Mouse (Mus musculus): ENCODE measurements at regions not wholly inside any gene's neighbourhood (a gene's known extent, or its start where the extent isn't known, plus 50 kb on each side); places are given as distances from the start of the nearest gene placed in this dataset.

GRCm38 (mm10) chr15:62223156-62223840, 1300.5 kb upstream of the A1bg start:
- 79% methylated on average over 6 of the region's 6 CpGs for WGBS
- no peak overlapping the region for H3K9ac ChIP-seq
- H3K27me3 ChIP-seq = no peaks in the 10 kb centered on the region
- ATAC-seq (ENCODE audit: low FRiP score) = no peak
- no peaks in the 10 kb centered on the region for H3K36me3 ChIP-seq
- no peak overlapping the region for H3K27ac ChIP-seq
- H3K4me1 ChIP-seq = no peaks in the 10 kb centered on the region
- H3K4me3 ChIP-seq = no peak overlapping the region
- no peaks in the 10 kb centered on the region for H3K9me3 ChIP-seq (replicated peaks)
- H3K4me2 ChIP-seq (replicated peaks) = no peak overlapping the region

GRCm38 (mm10) chr15:62222731-62223130, 1299.9 kb upstream of the A1bg start:
- no peaks in the 10 kb centered on the region for H3K4me1 ChIP-seq
- 87% methylated on average over 5 of the region's 5 CpGs for WGBS
- H3K36me3 ChIP-seq = no peaks in the 10 kb centered on the region
- no peak for ATAC-seq (ENCODE audit: low FRiP score)
- H3K4me2 ChIP-seq (replicated peaks) = no peak overlapping the region
- no peaks in the 10 kb centered on the region for H3K9me3 ChIP-seq (replicated peaks)
- no peak overlapping the region for H3K9ac ChIP-seq
- H3K27me3 ChIP-seq = no peaks in the 10 kb centered on the region
- no peak overlapping the region for H3K27ac ChIP-seq
- no peak overlapping the region for H3K4me3 ChIP-seq

GRCm38 (mm10) chr15:62222201-62222600, 1299.4 kb upstream of the A1bg start:
- no peaks in the 10 kb centered on the region for H3K36me3 ChIP-seq
- H3K9ac ChIP-seq = no peak overlapping the region
- no peak for ATAC-seq (ENCODE audit: low FRiP score)
- H3K4me3 ChIP-seq = no peak overlapping the region
- WGBS = 92% methylated on average over 6 of the region's 6 CpGs
- no peaks in the 10 kb centered on the region for H3K4me1 ChIP-seq
- H3K4me2 ChIP-seq (replicated peaks) = no peak overlapping the region
- H3K27me3 ChIP-seq = no peaks in the 10 kb centered on the region
- no peak overlapping the region for H3K27ac ChIP-seq
- no peaks in the 10 kb centered on the region for H3K9me3 ChIP-seq (replicated peaks)

GRCm38 (mm10) chr15:62221024-62221819, 1298.4 kb upstream of the A1bg start:
- no peaks in the 10 kb centered on the region for H3K4me1 ChIP-seq
- no peak for ATAC-seq (ENCODE audit: low FRiP score)
- H3K4me3 ChIP-seq = no peak overlapping the region
- 72% methylated on average over 8 of the region's 8 CpGs for WGBS
- H3K36me3 ChIP-seq = no peaks in the 10 kb centered on the region
- H3K27ac ChIP-seq = no peak overlapping the region
- H3K27me3 ChIP-seq = no peaks in the 10 kb centered on the region
- H3K4me2 ChIP-seq (replicated peaks) = no peak overlapping the region
- no peak overlapping the region for H3K9ac ChIP-seq
- no peaks in the 10 kb centered on the region for H3K9me3 ChIP-seq (replicated peaks)

GRCm38 (mm10) chr15:62220620-62221019, 1297.8 kb upstream of the A1bg start:
- H3K4me3 ChIP-seq = no peak overlapping the region
- WGBS = 92% methylated on average over 3 of the region's 3 CpGs

GRCm38 (mm10) chr15:62219934-62220540, 1297.2 kb upstream of the A1bg start:
- Histone ChIP-seq H3K4me1 (no peaks in the 10 kb centered on the region), H3K9ac (no peak overlapping the region), H3K27ac (no peak overlapping the region), H3K9me3 (replicated peaks) (no peaks in the 10 kb centered on the region), H3K4me2 (replicated peaks) (no peak overlapping the region), H3K4me3 (no peak overlapping the region), H3K36me3 (no peaks in the 10 kb centered on the region), H3K27me3 (no peaks in the 10 kb centered on the region)
- no peak for ATAC-seq (ENCODE audit: low FRiP score)
- 95% methylated on average over 9 of the region's 9 CpGs for WGBS

More at GRCm38 (mm10) chr15:62220620-62221019, 1297.8 kb upstream of the A1bg start:
- no peak overlapping the region for H3K27ac ChIP-seq
- H3K9me3 ChIP-seq (replicated peaks) = no peaks in the 10 kb centered on the region
- no peak overlapping the region for H3K9ac ChIP-seq
- ATAC-seq (ENCODE audit: low FRiP score) = no peak
- H3K27me3 ChIP-seq = no peaks in the 10 kb centered on the region
- H3K4me1 ChIP-seq = no peaks in the 10 kb centered on the region
- no peak overlapping the region for H3K4me2 ChIP-seq (replicated peaks)
- no peaks in the 10 kb centered on the region for H3K36me3 ChIP-seq

GRCm38 (mm10) chr15:62218346-62219080, 1295.7 kb upstream of the A1bg start:
- H3K36me3 ChIP-seq = no peaks in the 10 kb centered on the region
- no peaks in the 10 kb centered on the region for H3K9me3 ChIP-seq (replicated peaks)
- no peak overlapping the region for H3K27ac ChIP-seq
- no peak overlapping the region for H3K4me2 ChIP-seq (replicated peaks)
- H3K9ac ChIP-seq = no peak overlapping the region
- no peaks in the 10 kb centered on the region for H3K27me3 ChIP-seq
- WGBS = 84% methylated on average over 21 of the region's 21 CpGs
- H3K4me3 ChIP-seq = no peak overlapping the region
- no peaks in the 10 kb centered on the region for H3K4me1 ChIP-seq
- no peak for ATAC-seq (ENCODE audit: low FRiP score)

- no peak overlapping the region for H3K4me3 ChIP-seq
- 31% methylated on average over 8 of the region's 8 CpGs for WGBS
- no peak for ATAC-seq (ENCODE audit: low FRiP score)
Observed at GRCm38 (mm10) chr15:62216688-62217477, 1294.1 kb upstream of the A1bg start.

GRCm38 (mm10) chr15:62215616-62216398, 1293.0 kb upstream of the A1bg start:
- Histone ChIP-seq H3K4me3 (no peak overlapping the region), H3K27ac (no peak overlapping the region), H3K36me3 (no peaks in the 10 kb centered on the region), H3K4me1 (no peaks in the 10 kb centered on the region), H3K4me2 (replicated peaks) (no peak overlapping the region), H3K27me3 (no peaks in the 10 kb centered on the region), H3K9ac (no peak overlapping the region), H3K9me3 (replicated peaks) (no peaks in the 10 kb centered on the region)
- WGBS = 55% methylated on average over 8 of the region's 8 CpGs
- ATAC-seq (ENCODE audit: low FRiP score) = no peak

More at GRCm38 (mm10) chr15:62216688-62217477, 1294.1 kb upstream of the A1bg start:
- Histone ChIP-seq H3K4me2 (replicated peaks) (no peak overlapping the region), H3K4me1 (no peaks in the 10 kb centered on the region), H3K9me3 (replicated peaks) (no peaks in the 10 kb centered on the region), H3K27ac (no peak overlapping the region), H3K36me3 (no peaks in the 10 kb centered on the region), H3K27me3 (no peaks in the 10 kb centered on the region), H3K9ac (no peak overlapping the region)

GRCm38 (mm10) chr15:62214300-62214699, 1291.5 kb upstream of the A1bg start:
- Histone ChIP-seq H3K9me3 (replicated peaks) (no peaks in the 10 kb centered on the region), H3K4me2 (replicated peaks) (no peak overlapping the region), H3K27ac (no peak overlapping the region), H3K36me3 (no peaks in the 10 kb centered on the region), H3K4me3 (no peak overlapping the region), H3K27me3 (no peaks in the 10 kb centered on the region), H3K9ac (no peak overlapping the region), H3K4me1 (no peaks in the 10 kb centered on the region)
- WGBS = 90% methylated on average over 4 of the region's 4 CpGs
- no peak for ATAC-seq (ENCODE audit: low FRiP score)

GRCm38 (mm10) chr15:62212283-62212910, 1289.6 kb upstream of the A1bg start:
- Histone ChIP-seq H3K9ac (no peak overlapping the region), H3K27me3 (no peaks in the 10 kb centered on the region), H3K27ac (no peak overlapping the region), H3K4me2 (replicated peaks) (no peak overlapping the region), H3K4me1 (no peaks in the 10 kb centered on the region), H3K36me3 (no peaks in the 10 kb centered on the region), H3K9me3 (replicated peaks) (no peaks in the 10 kb centered on the region), H3K4me3 (no peak overlapping the region)
- no peak for ATAC-seq (ENCODE audit: low FRiP score)
- WGBS = 81% methylated on average over 5 of the region's 5 CpGs
